Mouse (Mus musculus): ENCODE results near the gene Uspl1. TPM values are rescaled to one million over a fixed set of nuclear protein-coding genes. Genes with fewer than 3 reads are reported as not detected.

Uspl1 gene
- polyA plus RNA-seq, 1 experiment from 2014 or later: 37.5 TPM

DNA sequence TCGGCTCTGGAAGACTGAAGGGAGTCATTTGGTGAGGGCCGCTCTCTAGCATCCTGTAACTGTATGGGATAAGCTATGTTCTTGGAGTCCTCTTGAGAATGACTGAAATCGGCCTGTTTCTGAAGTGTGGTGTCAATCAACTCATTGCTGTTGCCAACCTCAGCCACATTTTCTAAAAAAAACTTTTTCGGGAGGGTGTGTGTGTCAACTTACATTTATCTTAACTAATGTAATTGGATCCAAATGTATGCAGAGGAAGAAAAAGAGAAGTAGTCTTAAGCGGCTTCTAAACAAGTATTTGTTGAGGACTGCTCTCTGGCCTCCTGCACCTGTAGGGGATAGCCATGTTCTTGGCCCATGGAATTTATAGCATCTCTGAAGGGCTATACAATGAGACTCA, 6.1 kb upstream of the Uspl1 start:
- Histone ChIP-seq H3K27me3 (ENCODE audit: control insufficient read depth, insufficient read depth, low read depth, low read length) (no peaks in the 10 kb centered on the region), H3K4me3 (ENCODE audit: low read length) (no peak overlapping the region), H3K4me1 (replicated peaks; ENCODE audit: control insufficient read depth, insufficient read depth, low read length) (peaks cover 4% of the 10 kb centered on the region; the same call in 1 of the 2 replicates), H3K9me3 (ENCODE audit: control insufficient read depth, low read length) (no peaks in the 10 kb centered on the region), H3K36me3 (ENCODE audit: control insufficient read depth, insufficient read depth, low read length) (no peaks in the 10 kb centered on the region), H3K9ac (ENCODE audit: low read length) (no peak overlapping the region), H3K4me2 (ENCODE audit: low read depth, low read length) (no peak overlapping the region), H3K27ac (ENCODE audit: low read length) (no peak overlapping the region)
- WGBS: 86% methylated on average over 5 of the region's 5 CpGs
- ATAC-seq (ENCODE audit: low read depth): no peak

DNA sequence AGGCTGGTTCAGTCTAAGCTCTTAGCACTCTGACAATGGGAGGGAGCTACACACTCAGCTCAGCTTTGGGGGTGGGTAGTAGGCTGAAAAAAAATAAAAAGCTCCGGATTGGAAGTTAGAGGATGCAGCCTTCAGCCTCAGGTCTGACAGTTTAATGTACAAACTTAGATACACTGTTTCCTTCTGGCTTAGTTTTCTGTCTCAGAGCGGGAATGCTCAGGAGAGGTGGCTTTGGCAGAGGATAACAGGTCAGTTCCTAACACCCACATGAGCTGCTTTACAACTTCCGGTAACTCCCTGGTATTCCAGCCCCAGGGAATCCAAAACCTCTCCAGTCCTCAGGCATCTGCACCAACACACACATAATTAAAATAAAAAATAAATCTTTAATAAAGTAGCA, 4.3 kb upstream of the Uspl1 start:
- H3K27ac ChIP-seq (ENCODE audit: low read length): no peak overlapping the region
- ATAC-seq (ENCODE audit: low read depth): no peak
- H3K9ac ChIP-seq (ENCODE audit: low read length): no peak overlapping the region
- no peaks in the 10 kb centered on the region for H3K27me3 ChIP-seq (ENCODE audit: control insufficient read depth, insufficient read depth, low read depth, low read length)
- peaks cover 4% of the 10 kb centered on the region; the same call in 1 of the 2 replicates for H3K4me1 ChIP-seq (replicated peaks; ENCODE audit: control insufficient read depth, insufficient read depth, low read length)
- 76% methylated on average over 3 of the region's 3 CpGs for WGBS
- no peak overlapping the region for H3K4me2 ChIP-seq (ENCODE audit: low read depth, low read length)
- H3K9me3 ChIP-seq (ENCODE audit: control insufficient read depth, low read length): no peaks in the 10 kb centered on the region
- no peak overlapping the region for H3K4me3 ChIP-seq (ENCODE audit: low read length)
- no peaks in the 10 kb centered on the region for H3K36me3 ChIP-seq (ENCODE audit: control insufficient read depth, insufficient read depth, low read length)

GRCm38 (mm10) chr5:149182186-149182870, 1.8 kb upstream of the Uspl1 start:
- H3K9me3 ChIP-seq (ENCODE audit: control insufficient read depth, low read length): no peaks in the 10 kb centered on the region
- no peaks in the 10 kb centered on the region for H3K36me3 ChIP-seq (ENCODE audit: control insufficient read depth, insufficient read depth, low read length)
- no peak overlapping the region for H3K27ac ChIP-seq (ENCODE audit: low read length)
- no peaks in the 10 kb centered on the region for H3K27me3 ChIP-seq (ENCODE audit: control insufficient read depth, insufficient read depth, low read depth, low read length)
- H3K4me1 ChIP-seq (replicated peaks; ENCODE audit: control insufficient read depth, insufficient read depth, low read length): peaks cover 15% of the 10 kb centered on the region
- H3K4me2 ChIP-seq (ENCODE audit: low read depth, low read length): no peak overlapping the region
- H3K4me3 ChIP-seq (ENCODE audit: low read length): no peak overlapping the region
- ATAC-seq (ENCODE audit: low read depth): no peak
- H3K9ac ChIP-seq (ENCODE audit: low read length): no peak overlapping the region
- 83% methylated on average over 5 of the region's 5 CpGs for WGBS

DNA sequence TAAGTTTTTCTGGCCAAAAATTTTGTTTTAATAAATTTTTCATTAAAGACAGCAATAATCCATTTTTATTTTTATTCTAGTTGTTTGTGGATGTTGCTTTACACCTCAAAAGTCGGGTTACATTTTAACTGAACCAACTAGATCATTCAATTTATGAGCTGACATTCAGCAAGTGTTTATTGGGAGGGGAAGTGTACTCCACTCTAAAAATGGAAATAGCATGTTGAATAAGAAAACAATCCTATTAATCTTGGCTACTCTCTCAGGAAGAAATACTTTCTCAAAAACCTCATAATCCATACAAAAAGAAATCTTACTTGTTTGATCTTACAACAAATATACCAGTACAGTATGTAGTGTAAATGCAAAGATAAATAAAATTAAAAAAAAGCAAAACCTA, 1.0 kb upstream of the Uspl1 start:
- Histone ChIP-seq H3K4me1 (replicated peaks; ENCODE audit: control insufficient read depth, insufficient read depth, low read length) (peaks cover 15% of the 10 kb centered on the region), H3K4me3 (ENCODE audit: low read length) (peak overlapping the region; percentile 56), H3K4me2 (ENCODE audit: low read depth, low read length) (peak overlapping the region; percentile 66), H3K27ac (ENCODE audit: low read length) (peak overlapping the region; percentile 88; the same call in 1 of the 2 replicates), H3K9me3 (ENCODE audit: control insufficient read depth, low read length) (no peaks in the 10 kb centered on the region), H3K36me3 (ENCODE audit: control insufficient read depth, insufficient read depth, low read length) (no peaks in the 10 kb centered on the region), H3K9ac (ENCODE audit: low read length) (peak overlapping the region; percentile 77; the same call in 1 of the 2 replicates), H3K27me3 (ENCODE audit: control insufficient read depth, insufficient read depth, low read depth, low read length) (no peaks in the 10 kb centered on the region)
- ATAC-seq (ENCODE audit: low read depth): no peak
- WGBS: 14% methylated on average over 1 of the region's 1 CpGs

DNA sequence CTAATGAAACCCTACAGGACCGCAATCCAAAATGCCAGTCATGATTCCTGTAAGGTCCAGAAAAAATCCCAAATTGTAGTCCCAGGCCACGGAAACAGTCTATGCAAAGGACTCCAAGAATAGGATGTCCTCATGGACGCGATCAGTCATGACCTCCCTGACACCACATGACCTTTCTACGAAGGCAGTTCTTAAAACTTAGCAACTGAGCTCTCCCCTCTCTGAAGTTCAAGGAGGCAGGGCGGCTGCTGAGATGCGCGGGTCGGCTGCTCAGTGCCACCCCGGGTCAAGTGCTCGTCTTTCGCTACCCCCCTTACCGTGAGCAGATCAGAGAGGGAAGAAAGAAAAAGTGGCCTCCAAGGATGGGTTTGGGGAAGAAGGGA, 438 bp upstream of the Uspl1 start:
- H3K4me3 ChIP-seq (ENCODE audit: low read length): peak overlapping the region; percentile 56
- H3K27me3 ChIP-seq (ENCODE audit: control insufficient read depth, insufficient read depth, low read depth, low read length): no peaks in the 10 kb centered on the region
- peak overlapping the region; percentile 66 for H3K4me2 ChIP-seq (ENCODE audit: low read depth, low read length)
- peak overlapping the region; percentile 77 for H3K9ac ChIP-seq (ENCODE audit: low read length)
- H3K4me1 ChIP-seq (replicated peaks; ENCODE audit: control insufficient read depth, insufficient read depth, low read length): peaks cover 15% of the 10 kb centered on the region
- 0% methylated on average over 13 of the region's 13 CpGs for WGBS
- H3K36me3 ChIP-seq (ENCODE audit: control insufficient read depth, insufficient read depth, low read length): no peaks in the 10 kb centered on the region
- peak overlapping the region; percentile 88 for H3K27ac ChIP-seq (ENCODE audit: low read length)
- H3K9me3 ChIP-seq (ENCODE audit: control insufficient read depth, low read length): no peaks in the 10 kb centered on the region
- ATAC-seq (ENCODE audit: low read depth): peak; percentile 58

DNA sequence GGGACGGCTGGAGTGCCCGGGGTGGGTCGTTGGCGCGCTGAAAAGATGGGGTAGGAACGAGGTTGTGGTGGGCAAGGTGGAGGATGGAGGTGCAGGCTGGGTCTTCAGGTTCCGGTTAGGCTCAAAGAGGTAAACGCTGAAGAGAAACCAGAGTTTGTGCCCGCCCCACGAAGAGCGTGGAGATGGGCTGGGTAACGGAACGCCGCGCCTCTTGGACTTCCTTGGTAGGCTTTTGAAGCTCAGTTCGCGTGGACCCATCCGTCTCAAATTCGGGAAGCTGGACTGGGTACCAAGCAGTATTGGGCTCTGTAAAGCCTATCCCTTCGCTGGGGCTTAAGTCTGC, 665 bp downstream of the Uspl1 start:
- peak overlapping the region; percentile 89 for H3K27ac ChIP-seq (ENCODE audit: low read length)
- ATAC-seq (ENCODE audit: low read depth): no peak; the same call in 1 of the 2 replicates
- WGBS: under 1% methylated on average over 20 of the region's 20 CpGs

GRCm38 (mm10) chr5:149185806-149186205, 1.7 kb downstream of the Uspl1 start:
- H3K9ac ChIP-seq (ENCODE audit: low read length): peak overlapping the region; percentile 88; the same call in 1 of the 2 replicates

More for the DNA sequence above, 665 bp downstream of the Uspl1 start:
- no peaks in the 10 kb centered on the region for H3K9me3 ChIP-seq (ENCODE audit: control insufficient read depth, low read length)
- H3K4me1 ChIP-seq (replicated peaks; ENCODE audit: control insufficient read depth, insufficient read depth, low read length): peaks cover 15% of the 10 kb centered on the region
- peak overlapping the region; percentile 93 for H3K4me2 ChIP-seq (ENCODE audit: low read depth, low read length)
- no peaks in the 10 kb centered on the region for H3K27me3 ChIP-seq (ENCODE audit: control insufficient read depth, insufficient read depth, low read depth, low read length)
- peak overlapping the region; percentile 88 for H3K9ac ChIP-seq (ENCODE audit: low read length)
- H3K36me3 ChIP-seq (ENCODE audit: control insufficient read depth, insufficient read depth, low read length): peaks cover 10% of the 10 kb centered on the region
- H3K4me3 ChIP-seq (ENCODE audit: low read length): peak overlapping the region; percentile 89

GRCm38 (mm10) chr5:149190160-149190559, 6.0 kb downstream of the Uspl1 start:
- WGBS: 97% methylated on average over 1 of the region's 1 CpGs

More at GRCm38 (mm10) chr5:149185806-149186205, 1.7 kb downstream of the Uspl1 start:
- Histone ChIP-seq H3K4me3 (ENCODE audit: low read length) (peak overlapping the region; percentile 89), H3K27me3 (ENCODE audit: control insufficient read depth, insufficient read depth, low read depth, low read length) (no peaks in the 10 kb centered on the region), H3K36me3 (ENCODE audit: control insufficient read depth, insufficient read depth, low read length) (peaks cover 18% of the 10 kb centered on the region), H3K4me1 (replicated peaks; ENCODE audit: control insufficient read depth, insufficient read depth, low read length) (peaks cover 15% of the 10 kb centered on the region), H3K27ac (ENCODE audit: low read length) (no peak overlapping the region), H3K4me2 (ENCODE audit: low read depth, low read length) (peak overlapping the region; percentile 93), H3K9me3 (ENCODE audit: control insufficient read depth, low read length) (no peaks in the 10 kb centered on the region)
- ATAC-seq (ENCODE audit: low read depth): no peak
- 51% methylated on average over 3 of the region's 3 CpGs for WGBS

GRCm38 (mm10) chr5:149196611-149197010, 12.5 kb downstream of the Uspl1 start:
- no peak for ATAC-seq (ENCODE audit: low read depth)
- Histone ChIP-seq H3K9ac (ENCODE audit: low read length) (no peak overlapping the region), H3K4me2 (ENCODE audit: low read depth, low read length) (no peak overlapping the region), H3K27me3 (ENCODE audit: control insufficient read depth, insufficient read depth, low read depth, low read length) (no peaks in the 10 kb centered on the region), H3K36me3 (ENCODE audit: control insufficient read depth, insufficient read depth, low read length) (peaks cover 43% of the 10 kb centered on the region), H3K27ac (ENCODE audit: low read length) (no peak overlapping the region), H3K9me3 (ENCODE audit: control insufficient read depth, low read length) (no peaks in the 10 kb centered on the region), H3K4me3 (ENCODE audit: low read length) (no peak overlapping the region), H3K4me1 (replicated peaks; ENCODE audit: control insufficient read depth, insufficient read depth, low read length) (0 out of 2 replicates have a peak, but pooled peaks cover 5% of the 10 kb centered on the region)
- WGBS: 3% methylated on average over 1 of the region's 1 CpGs

More at GRCm38 (mm10) chr5:149190160-149190559, 6.0 kb downstream of the Uspl1 start:
- Histone ChIP-seq H3K9me3 (ENCODE audit: control insufficient read depth, low read length) (no peaks in the 10 kb centered on the region), H3K9ac (ENCODE audit: low read length) (no peak overlapping the region), H3K4me1 (replicated peaks; ENCODE audit: control insufficient read depth, insufficient read depth, low read length) (peaks cover 13% of the 10 kb centered on the region), H3K4me3 (ENCODE audit: low read length) (no peak overlapping the region), H3K36me3 (ENCODE audit: control insufficient read depth, insufficient read depth, low read length) (peaks cover 45% of the 10 kb centered on the region), H3K4me2 (ENCODE audit: low read depth, low read length) (no peak overlapping the region), H3K27me3 (ENCODE audit: control insufficient read depth, insufficient read depth, low read depth, low read length) (no peaks in the 10 kb centered on the region), H3K27ac (ENCODE audit: low read length) (no peak overlapping the region)
- ATAC-seq (ENCODE audit: low read depth): no peak

All from lung, embryonic 16.5 days (tissue).